Mouse (Mus musculus) CH12.LX (cell line): ENCODE measurements around the gene Mov10l1.

Source experiments
- CTCF ChIP-seq, 2 experiments: IDR thresholded peaks in 1 of 2; conservative IDR thresholded peaks in 1 of 2; 2 replicates each; pipeline ENCODE4 v1.5.1; 2011 to 2012; ENCODE audit warnings: low read depth in 2 of 2, low read length in 2 of 2, improper control_type of control experiment in 1 of 2, inconsistent platforms in 1 of 2, mild to moderate bottlenecking in 1 of 2, moderate library complexity in 1 of 2
- EP300 ChIP-seq: IDR thresholded peaks from 2 replicates; pipeline ENCODE4 v1.6.1; 2011; ENCODE audit warnings: low read length, improper control_type of control experiment
- MYC ChIP-seq: IDR thresholded peaks from 2 replicates; pipeline ENCODE4 v1.6.1; 2011; ENCODE audit warnings: low read depth, mild to moderate bottlenecking, improper control_type of control experiment, low read length
- RAD21 ChIP-seq: IDR thresholded peaks from 2 replicates; pipeline ENCODE4 v1.6.1; 2011; ENCODE audit warnings: low read depth, mild to moderate bottlenecking, low read length, improper control_type of control experiment, moderate library complexity

DNA sequence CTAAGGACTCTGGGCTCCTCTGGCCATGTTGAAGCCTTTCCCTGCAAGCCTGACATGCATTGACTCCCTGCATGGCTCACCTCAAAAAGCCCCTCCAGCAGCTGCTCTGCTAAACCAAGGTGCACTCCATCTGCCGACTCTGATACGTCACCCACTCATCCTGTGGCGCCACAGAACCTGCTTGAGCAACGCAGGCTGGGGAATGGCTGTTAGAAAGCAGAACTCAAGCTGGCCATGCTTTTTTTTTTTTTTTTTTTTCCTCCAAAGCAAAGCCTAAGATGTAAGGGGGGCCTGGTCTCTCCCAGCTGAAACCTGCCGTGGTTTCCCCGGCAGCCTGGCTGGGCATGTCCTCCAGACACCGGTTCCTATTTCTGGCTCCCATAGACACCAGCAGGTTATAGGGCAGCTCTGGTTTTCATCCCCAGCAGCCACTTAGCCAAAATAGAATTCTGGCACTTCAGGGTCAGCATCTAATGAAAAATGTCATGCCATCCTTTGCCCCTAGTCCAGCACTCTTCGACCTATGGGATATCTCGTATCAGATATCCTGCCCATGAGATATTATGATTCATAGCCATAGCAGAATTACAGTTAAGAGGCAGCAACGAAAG lies 91.4 kb downstream of the Mov10l1 start:
- TF ChIP-seq CTCF (conservative IDR thresholded peaks at IDR 0.05 in 1 of 2, IDR thresholded peaks at IDR 0.05 in 1 of 2; ENCODE audit: low read depth in 2 of 2, low read length in 2 of 2) (no peak), EP300 (no peak), MYC (no peak), RAD21 (no peak)
